12 mouse cellular contexts compared by ENCODE assay signal in genomic region chrX:157476153-157476810, GRCm38 (mm10).
"Had no signal": no experiment of that assay in that cellular context is flagged by ENCODE, and none has a peak within 500 bp of the region (broad histone marks: within the 10 kb centered on the region; RNA-seq: fewer than 3 reads in every experiment).

No protein-coding gene starts in this region.

- H3K4me2 ChIP-seq: limb, embryonic 13.5 days; liver, embryonic 15.5 days had no signal

- H3K27ac ChIP-seq: limb, embryonic 13.5 days; liver, embryonic 15.5 days; midbrain, embryonic 10.5 days; stomach, postnatal 0 days had no signal

- H3K27me3 ChIP-seq: limb, embryonic 13.5 days; liver, embryonic 15.5 days had no signal

- H3K9ac ChIP-seq: limb, embryonic 13.5 days; liver, embryonic 15.5 days had no signal

- H3K4me3 ChIP-seq: limb, embryonic 13.5 days; liver, embryonic 15.5 days; midbrain, embryonic 10.5 days had no signal

- H3K36me3 ChIP-seq: limb, embryonic 13.5 days; liver, embryonic 15.5 days; midbrain, embryonic 10.5 days had no signal

- DNase-seq: kidney, adult 11 months; kidney, postnatal 14 days; left cerebral cortex, postnatal 4 days; lung, adult 2 months; lung, postnatal 14 days; midbrain, embryonic 14.5 days; right cerebral cortex, postnatal 14 days; thymus, postnatal 14 days had no signal

- H3K9me3 ChIP-seq: limb, embryonic 13.5 days; liver, embryonic 15.5 days; midbrain, embryonic 10.5 days had no signal

- H3K4me1 ChIP-seq: liver, embryonic 15.5 days; midbrain, embryonic 10.5 days had no signal
